Mouse (Mus musculus): ENCODE measurements around the gene Shcbp1l. TPM values are rescaled to one million over a fixed set of nuclear protein-coding genes. Genes with fewer than 3 reads are reported as not detected.
"Not testable (repeated sequence)": the region's sequence is repeated elsewhere in the genome, so short reads cannot be mapped to it uniquely, and the experiment has no call there.

The Shcbp1l gene
- total RNA-seq (2014; fragmentation: Nextera tagmentation) (1.3 and 1.6 TPM in 2 replicates), total RNA-seq (2017) (0.34 and 0.70 TPM in 2 replicates)

- peak; percentile 89 for ATAC-seq (replicated peaks; ENCODE audit: low FRiP score, low TSS enrichment, poor library complexity, severe bottlenecking)
Measured at GRCm38 (mm10) chr1:153424770-153425584, at the start of gene Shcbp1l. Shcbp1l (plus strand) TSS chr1:153425162.

- ATAC-seq (replicated peaks; ENCODE audit: low FRiP score, low TSS enrichment, poor library complexity, severe bottlenecking): no peak
Measured at GRCm38 (mm10) chr1:153376446-153376845, 48.5 kb upstream of the Shcbp1l start.

GRCm38 (mm10) chr1:153378587-153378986, 46.4 kb upstream of the Shcbp1l start:
- ATAC-seq (replicated peaks; ENCODE audit: low FRiP score, low TSS enrichment, poor library complexity, severe bottlenecking): no peak

GRCm38 (mm10) chr1:153379832-153380231, 45.1 kb upstream of the Shcbp1l start:
- ATAC-seq (replicated peaks; ENCODE audit: low FRiP score, low TSS enrichment, poor library complexity, severe bottlenecking): no peak

GRCm38 (mm10) chr1:153380746-153381282, 44.1 kb upstream of the Shcbp1l start:
- no peak for ATAC-seq (replicated peaks; ENCODE audit: low FRiP score, low TSS enrichment, poor library complexity, severe bottlenecking)

GRCm38 (mm10) chr1:153385081-153385480, 39.9 kb upstream of the Shcbp1l start:
- ATAC-seq (replicated peaks; ENCODE audit: low FRiP score, low TSS enrichment, poor library complexity, severe bottlenecking): no peak

- not testable (repeated sequence) for ATAC-seq (replicated peaks; ENCODE audit: low FRiP score, low TSS enrichment, poor library complexity, severe bottlenecking)
Measured at GRCm38 (mm10) chr1:153385661-153386060, 39.3 kb upstream of the Shcbp1l start.

- peak; percentile 97 for ATAC-seq (replicated peaks; ENCODE audit: low FRiP score, low TSS enrichment, poor library complexity, severe bottlenecking)
Measured at GRCm38 (mm10) chr1:153386271-153387069, 38.5 kb upstream of the Shcbp1l start.

GRCm38 (mm10) chr1:153395706-153396105, 29.3 kb upstream of the Shcbp1l start:
- ATAC-seq (replicated peaks; ENCODE audit: low FRiP score, low TSS enrichment, poor library complexity, severe bottlenecking): not testable (repeated sequence)

- peak; percentile 99 for ATAC-seq (replicated peaks; ENCODE audit: low FRiP score, low TSS enrichment, poor library complexity, severe bottlenecking)
Measured at GRCm38 (mm10) chr1:153401765-153402164, 23.2 kb upstream of the Shcbp1l start.

- not testable (repeated sequence) for ATAC-seq (replicated peaks; ENCODE audit: low FRiP score, low TSS enrichment, poor library complexity, severe bottlenecking)
Measured at GRCm38 (mm10) chr1:153407641-153408040, 17.3 kb upstream of the Shcbp1l start.

GRCm38 (mm10) chr1:153408296-153408695, 16.7 kb upstream of the Shcbp1l start:
- ATAC-seq (replicated peaks; ENCODE audit: low FRiP score, low TSS enrichment, poor library complexity, severe bottlenecking): not testable (repeated sequence)

- ATAC-seq (replicated peaks; ENCODE audit: low FRiP score, low TSS enrichment, poor library complexity, severe bottlenecking): not testable (repeated sequence)
Measured at GRCm38 (mm10) chr1:153410915-153411314, 14.0 kb upstream of the Shcbp1l start.

GRCm38 (mm10) chr1:153411723-153412122, 13.2 kb upstream of the Shcbp1l start:
- ATAC-seq (replicated peaks; ENCODE audit: low FRiP score, low TSS enrichment, poor library complexity, severe bottlenecking): no peak

GRCm38 (mm10) chr1:153412663-153413396, 12.1 kb upstream of the Shcbp1l start:
- not testable (repeated sequence) for ATAC-seq (replicated peaks; ENCODE audit: low FRiP score, low TSS enrichment, poor library complexity, severe bottlenecking)

- ATAC-seq (replicated peaks; ENCODE audit: low FRiP score, low TSS enrichment, poor library complexity, severe bottlenecking): not testable (repeated sequence)
Measured at GRCm38 (mm10) chr1:153413397-153414020, 11.5 kb upstream of the Shcbp1l start.

GRCm38 (mm10) chr1:153414114-153414723, 10.7 kb upstream of the Shcbp1l start:
- peak; percentile 56; the same call in 1 of the 2 replicates for ATAC-seq (replicated peaks; ENCODE audit: low FRiP score, low TSS enrichment, poor library complexity, severe bottlenecking)

- no peak; the same call in 1 of the 2 replicates for ATAC-seq (replicated peaks; ENCODE audit: low FRiP score, low TSS enrichment, poor library complexity, severe bottlenecking)
Measured at GRCm38 (mm10) chr1:153414962-153415361, 10.0 kb upstream of the Shcbp1l start.
